8 mouse cellular contexts compared by ENCODE assay signal in genomic region chr13:57259920-57260319, GRCm38 (mm10).
DNase-seq lines count a peak whose midpoint lies in the region; ATAC-seq and TF ChIP-seq lines count a peak whose summit lies in the region.

No protein-coding gene starts in this region.

- TF ChIP-seq POLR2A in kidney, adult 2 months (IDR thresholded peaks at IDR 0.05; ENCODE audit: low read depth, low read length) = no peak

- no peaks in the 10 kb centered on the region for H3K4me1 ChIP-seq in heart, embryonic 12.5 days (replicated peaks)
- no peaks in the 10 kb centered on the region for H3K4me1 ChIP-seq in kidney, adult 2 months (ENCODE audit: control insufficient read depth, insufficient read depth, low read length)
- no peaks in the 10 kb centered on the region for H3K4me1 ChIP-seq in neural tube, embryonic 13.5 days (replicated peaks)

- ATAC-seq in heart, embryonic 12.5 days (ENCODE audit: insufficient number of reproducible peaks, low FRiP score) = no peak
- peak; percentile 76 for ATAC-seq in neural tube, embryonic 13.5 days (ENCODE audit: low read depth)

- H3K4me2 ChIP-seq in heart, embryonic 12.5 days = no peak overlapping the region
- H3K4me2 ChIP-seq in neural tube, embryonic 13.5 days = no peak overlapping the region

- no peaks in the 10 kb centered on the region for H3K27me3 ChIP-seq in heart, embryonic 12.5 days (replicated peaks)
- H3K27me3 ChIP-seq in kidney, adult 2 months (replicated peaks; ENCODE audit: control insufficient read depth, insufficient read depth, low read length) = no peaks in the 10 kb centered on the region
- H3K27me3 ChIP-seq in neural tube, embryonic 13.5 days = no peaks in the 10 kb centered on the region

- TF ChIP-seq CTCF in gastrocnemius, adult 2 months (IDR thresholded peaks at IDR 0.05) = peak; percentile 93
- peak; percentile 95 for TF ChIP-seq CTCF in kidney, adult 2 months (conservative IDR thresholded peaks at IDR 0.05; ENCODE audit: insufficient read depth, insufficient read length, low read depth, low read length)

- WGBS in heart, embryonic 12.5 days = 6% methylated on average over 6 of the region's 6 CpGs
- WGBS in kidney, adult 2 months = 6% methylated on average over 6 of the region's 6 CpGs
- 7% methylated on average over 6 of the region's 6 CpGs for WGBS in neural tube, embryonic 13.5 days

- no peaks in the 10 kb centered on the region for H3K36me3 ChIP-seq in heart, embryonic 12.5 days
- H3K36me3 ChIP-seq in kidney, adult 2 months (ENCODE audit: control insufficient read depth, insufficient read depth, low read length) = no peaks in the 10 kb centered on the region
- H3K36me3 ChIP-seq in neural tube, embryonic 13.5 days = no peaks in the 10 kb centered on the region

- H3K9ac ChIP-seq in heart, embryonic 12.5 days = no peak overlapping the region
- no peak overlapping the region for H3K9ac ChIP-seq in neural tube, embryonic 13.5 days

- no peak overlapping the region for H3K27ac ChIP-seq in heart, embryonic 12.5 days (ENCODE audit: poor library complexity, severe bottlenecking)
- H3K27ac ChIP-seq in gastrocnemius, adult 2 months = no peak overlapping the region
- no peak overlapping the region for H3K27ac ChIP-seq in kidney, adult 2 months (ENCODE audit: insufficient read depth, low read depth, low read length)
- no peak overlapping the region for H3K27ac ChIP-seq in neural tube, embryonic 13.5 days (replicated peaks)

- intact Hi-C loops in gastrocnemius, adult 2 months (cut with DNase I) = loop anchor here (1.0 to 5.0 kb wide), 2 partner anchors 453 to 783 kb away; no protein-coding TSS in a partner anchor
- intact Hi-C loops in left cerebral cortex, postnatal 4 days (cut with DNase I) = loop anchor here (2.0 to 10.0 kb wide), 3 partner anchors 365 to 453 kb away; partner anchors contain the start of gene Trpc7

- DNase-seq in heart, adult 11 months = peak; percentile 88
- DNase-seq in cerebellum, postnatal 10 days = peak; percentile 91 to 94
- DNase-seq in gastrocnemius, adult 2 months = peak; percentile 72
- peak; percentile 68 for DNase-seq in kidney, adult 2 months
- DNase-seq in left cerebral cortex, postnatal 4 days = peak; percentile 82
- DNase-seq in thymus, postnatal 0 days (ENCODE audit: low spot score) = peak; percentile 37

- no peak overlapping the region for H3K4me3 ChIP-seq in heart, embryonic 12.5 days
- no peak overlapping the region for H3K4me3 ChIP-seq in gastrocnemius, adult 2 months
- no peak overlapping the region for H3K4me3 ChIP-seq in kidney, adult 2 months (ENCODE audit: insufficient read depth, low read depth, low read length)
- H3K4me3 ChIP-seq in neural tube, embryonic 13.5 days = no peak overlapping the region

- H3K9me3 ChIP-seq in heart, embryonic 12.5 days (replicated peaks) = peaks cover 7% of the 10 kb centered on the region; the same call in 1 of the 2 replicates
- no peaks in the 10 kb centered on the region for H3K9me3 ChIP-seq in neural tube, embryonic 13.5 days

Comparison
In these comparisons a context has a peak if more than half of its experiments do, and no peak if none do; other contexts are left out.
1. DNase-seq: peak in every context shown above with its lines; median percentile 92 in cerebellum, postnatal 10 days; 88 in heart, adult 11 months; 82 in left cerebral cortex, postnatal 4 days; 72 in gastrocnemius, adult 2 months; 68 in kidney, adult 2 months; 37 in thymus, postnatal 0 days.